Mouse (Mus musculus): ENCODE measurements around the gene Kcnk1.

The Kcnk1 gene

DNA sequence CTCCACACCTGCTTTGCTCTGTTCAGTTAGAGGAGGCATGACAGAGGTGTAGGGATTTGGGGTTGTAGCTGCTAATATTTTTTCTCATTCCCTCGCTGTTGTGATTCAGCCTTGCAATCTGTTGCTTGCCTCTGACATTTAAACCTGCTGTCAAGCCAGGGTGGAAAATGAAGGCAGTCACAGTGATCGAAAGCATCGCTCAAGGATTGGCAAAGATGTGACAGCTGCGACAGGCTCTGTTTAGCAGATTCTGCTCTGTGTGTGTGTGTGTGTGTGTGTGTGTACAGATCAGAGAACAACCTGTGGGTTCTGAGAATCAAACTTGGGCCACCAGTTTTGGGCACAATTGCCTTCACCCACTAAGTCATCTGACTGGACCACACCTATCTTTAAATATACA, 50.8 kb downstream of the Kcnk1 start:
- no peak for DNase-seq (ENCODE audit: low spot score)

DNA sequence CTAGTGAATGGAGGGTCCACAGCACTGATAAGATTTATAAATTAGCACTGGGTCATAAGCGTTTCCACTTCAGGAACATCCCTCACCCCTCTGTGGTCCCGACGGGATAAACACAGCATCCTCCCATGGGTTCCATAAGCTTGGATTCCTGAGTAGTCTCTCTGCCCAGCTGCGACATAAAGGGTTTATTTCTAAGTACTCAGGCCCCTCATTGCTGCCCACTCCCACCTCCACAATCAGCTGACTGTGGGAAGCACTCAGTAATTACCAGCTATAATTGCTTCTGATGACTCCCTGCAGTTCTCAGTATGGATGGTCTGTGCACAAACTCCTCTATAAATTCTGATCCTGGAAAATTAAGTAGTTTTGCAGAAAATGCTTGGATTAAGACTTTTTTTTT, 58.9 kb downstream of the Kcnk1 start:
- DNase-seq (ENCODE audit: low spot score): no peak

DNA sequence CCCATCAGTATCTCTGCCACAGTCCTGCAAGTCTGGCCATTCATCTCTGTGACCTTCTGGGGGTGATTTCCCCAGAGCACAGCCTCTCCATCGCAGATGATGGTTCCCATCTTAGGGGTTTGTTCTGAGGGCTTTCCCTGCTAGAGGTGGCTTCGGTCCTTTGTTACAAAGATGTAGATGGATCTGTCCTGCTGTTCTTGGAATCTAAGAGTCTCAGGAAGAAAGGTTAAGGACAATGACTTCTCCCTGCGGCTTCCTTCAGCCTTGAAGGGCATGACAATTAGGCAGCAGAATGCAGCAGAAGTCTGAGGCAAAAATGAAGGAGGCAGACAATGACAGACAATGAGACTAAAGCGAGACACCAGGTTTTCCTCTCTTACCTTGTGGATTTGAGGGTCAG, 63.9 kb downstream of the Kcnk1 start:
- DNase-seq (ENCODE audit: low spot score): no peak

DNA sequence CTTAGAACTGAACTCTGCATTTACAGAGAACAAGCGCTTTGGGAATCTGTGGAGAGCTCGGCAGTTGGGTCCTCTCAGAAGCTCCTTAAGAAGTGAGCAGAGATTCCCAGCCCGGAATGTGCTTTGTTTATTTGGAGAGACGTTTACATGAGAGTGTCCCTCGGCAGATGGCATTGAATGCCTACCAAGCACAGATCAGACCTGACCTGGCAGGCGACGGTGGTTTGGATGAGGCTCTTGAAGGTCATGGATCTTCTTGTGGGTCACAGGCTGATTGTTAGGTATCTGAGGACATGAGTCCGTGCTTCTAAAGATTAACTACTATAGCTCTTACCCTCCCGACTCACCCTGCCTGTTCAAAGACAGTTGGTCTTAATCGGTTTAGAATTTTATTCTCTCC, 67.9 kb downstream of the Kcnk1 start:
- DNase-seq (ENCODE audit: low spot score): no peak

DNA sequence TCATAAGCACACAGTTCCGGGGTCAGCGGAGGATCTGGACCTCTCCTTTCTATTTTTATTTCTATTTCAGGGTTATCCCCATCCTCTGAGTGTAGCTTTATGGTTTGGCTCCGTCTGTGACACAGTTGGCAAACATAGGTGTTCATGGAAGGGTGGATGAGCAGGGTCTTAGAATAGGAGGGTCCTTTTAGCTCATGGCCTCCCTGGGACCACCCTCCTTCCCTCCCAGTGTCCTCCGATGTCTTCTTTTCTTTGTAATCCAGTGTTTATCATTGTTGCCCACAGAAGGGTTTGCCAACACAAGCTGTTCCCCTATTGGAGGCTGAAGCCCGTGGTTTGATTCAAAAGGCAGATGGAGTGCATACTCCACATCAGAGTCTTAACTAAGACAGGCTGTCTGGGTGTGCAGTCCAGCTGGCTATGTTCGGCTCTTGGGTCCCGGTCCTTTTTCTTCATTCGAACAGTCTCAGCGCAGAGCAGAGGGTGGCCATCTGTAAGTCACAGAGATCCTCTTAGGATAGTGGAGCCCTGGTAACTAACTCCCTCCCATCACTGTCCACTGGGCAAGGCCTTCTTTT, 69.0 kb downstream of the Kcnk1 start:
- no peak for DNase-seq (ENCODE audit: low spot score)

DNA sequence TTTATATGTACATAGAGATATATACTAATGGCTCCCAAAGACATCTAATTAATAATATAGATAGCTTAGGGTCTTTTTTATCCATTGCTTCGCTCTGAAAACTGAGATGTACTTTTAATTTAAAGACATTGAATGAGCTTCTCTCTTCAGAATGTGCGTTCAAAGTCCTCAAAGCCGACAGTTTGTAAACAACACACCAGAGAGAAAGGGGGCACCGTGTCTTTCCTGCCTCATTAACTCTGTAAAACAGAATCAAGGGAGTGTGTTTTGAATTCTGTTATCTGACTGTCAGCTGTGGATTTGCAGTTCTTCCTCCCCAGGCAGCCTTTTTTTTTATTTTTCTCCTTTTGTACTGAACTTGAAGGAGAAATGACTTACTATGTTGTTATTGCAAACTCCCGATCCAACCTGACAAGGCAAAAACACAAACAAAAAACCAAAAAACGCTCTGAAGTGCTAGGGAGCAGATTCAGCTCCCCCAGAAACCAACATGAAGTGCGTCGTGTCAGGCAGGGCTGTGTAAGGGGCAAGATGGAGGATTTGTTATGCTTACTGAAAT, 69.7 kb downstream of the Kcnk1 start:
- no peak for DNase-seq (ENCODE audit: low spot score)

DNA sequence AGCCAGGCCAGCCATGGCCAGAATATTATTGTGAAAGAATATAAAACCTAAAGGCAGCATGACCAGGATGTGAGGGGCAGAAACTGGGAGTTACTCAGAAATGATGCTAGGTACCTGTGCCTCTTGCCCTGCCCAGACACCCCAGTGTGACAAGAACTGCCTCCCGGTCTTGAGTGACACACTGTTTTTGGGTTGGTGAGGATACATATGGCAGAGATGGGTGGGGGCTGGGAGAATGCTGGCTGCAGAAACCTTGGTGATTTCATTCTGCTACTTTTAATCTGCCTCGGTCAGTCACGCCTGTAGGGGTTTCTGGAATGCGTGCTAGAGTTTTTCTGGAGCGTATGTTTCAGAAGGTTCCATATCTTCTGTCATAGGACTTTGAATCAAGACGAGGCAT, 72.3 kb downstream of the Kcnk1 start:
- no peak for DNase-seq (ENCODE audit: low spot score)

DNA sequence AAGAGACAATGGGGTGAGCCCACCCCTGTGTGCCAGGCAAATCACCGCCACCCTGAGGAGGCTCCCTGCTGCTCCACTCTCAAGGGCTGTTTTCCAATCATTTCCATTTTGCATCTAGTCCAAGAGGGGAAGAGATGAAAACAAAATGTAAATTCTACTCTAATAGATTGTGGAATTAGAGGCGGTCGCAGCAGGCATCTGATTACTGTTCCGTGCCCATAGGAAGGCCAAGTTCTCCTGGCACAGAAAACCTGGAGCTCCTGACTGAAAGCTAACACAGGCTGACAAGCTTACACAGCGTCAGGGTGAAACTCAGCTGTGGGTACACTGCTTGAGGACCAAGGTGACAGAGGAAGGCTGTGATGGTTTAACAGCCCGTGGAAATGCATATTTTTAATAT, 73.2 kb downstream of the Kcnk1 start:
- no peak for DNase-seq (ENCODE audit: low spot score)

DNA sequence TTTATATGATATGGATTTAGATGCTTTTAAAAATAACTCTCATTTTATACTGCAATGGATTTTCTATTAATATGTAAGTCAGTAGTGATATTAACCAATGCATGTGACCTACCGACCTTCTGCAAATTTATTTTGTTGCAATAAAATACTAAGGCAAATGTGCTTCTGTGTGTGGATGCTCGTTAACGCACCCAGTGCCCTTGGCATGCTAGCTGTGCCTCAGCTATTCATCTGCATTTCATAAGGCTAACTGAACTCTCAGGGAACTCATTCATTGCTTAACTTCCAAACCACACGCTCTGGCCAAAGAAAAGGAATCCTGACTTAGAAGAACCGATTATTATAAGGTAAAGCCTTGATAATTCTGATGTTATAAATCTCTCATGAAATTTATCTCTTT, 77.7 kb downstream of the Kcnk1 start:
- DNase-seq (ENCODE audit: low spot score): no peak

DNA sequence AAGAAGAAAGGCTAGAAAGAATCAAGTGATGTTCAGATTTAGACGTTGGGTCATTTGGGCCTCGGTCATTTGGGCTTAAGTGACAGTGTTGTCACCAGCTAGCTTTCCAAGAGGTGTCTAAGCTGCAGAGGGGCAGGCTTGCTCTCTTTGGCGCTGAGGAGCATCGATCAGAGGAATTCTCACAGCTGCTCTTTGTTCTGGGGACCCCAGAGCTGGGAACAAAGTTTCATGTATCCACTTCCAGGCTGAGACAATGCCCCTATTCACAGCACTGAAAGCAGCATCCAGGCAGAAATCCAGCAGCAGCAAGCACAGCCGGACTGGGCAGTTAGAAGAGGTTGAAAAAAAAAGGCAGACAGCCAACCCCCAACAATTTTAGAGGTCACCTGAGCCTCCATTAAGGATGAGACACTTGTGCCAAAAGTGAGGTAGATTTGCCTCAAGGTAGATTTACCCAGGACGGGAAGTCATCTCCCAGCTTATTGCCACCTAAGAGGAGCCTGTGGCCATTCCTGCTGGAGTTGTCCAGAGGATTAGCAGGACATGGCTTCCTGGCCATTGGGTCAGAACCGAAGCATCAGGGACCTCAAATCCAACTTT, 78.3 kb downstream of the Kcnk1 start:
- no peak for DNase-seq (ENCODE audit: low spot score)

DNA sequence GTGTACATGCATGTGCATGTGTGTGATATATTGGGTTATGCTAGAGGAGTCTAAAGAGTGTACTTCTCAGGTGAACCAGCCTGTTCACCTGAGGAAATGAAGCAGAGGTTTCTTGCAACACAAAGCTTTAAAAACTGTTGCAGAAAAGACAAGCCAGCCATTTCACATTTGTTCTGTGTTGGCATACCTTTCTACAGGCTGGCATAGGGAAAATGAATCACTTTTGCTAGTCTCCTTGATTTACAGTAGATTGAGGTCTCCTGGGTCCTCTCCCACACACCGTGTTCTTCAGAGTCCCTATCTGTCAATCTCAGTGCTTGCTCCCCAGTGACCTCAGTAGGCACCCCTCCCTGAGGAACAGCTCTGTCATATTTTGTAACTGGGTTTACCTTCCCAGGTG, 79.1 kb downstream of the Kcnk1 start:
- DNase-seq (ENCODE audit: low spot score): no peak

DNA sequence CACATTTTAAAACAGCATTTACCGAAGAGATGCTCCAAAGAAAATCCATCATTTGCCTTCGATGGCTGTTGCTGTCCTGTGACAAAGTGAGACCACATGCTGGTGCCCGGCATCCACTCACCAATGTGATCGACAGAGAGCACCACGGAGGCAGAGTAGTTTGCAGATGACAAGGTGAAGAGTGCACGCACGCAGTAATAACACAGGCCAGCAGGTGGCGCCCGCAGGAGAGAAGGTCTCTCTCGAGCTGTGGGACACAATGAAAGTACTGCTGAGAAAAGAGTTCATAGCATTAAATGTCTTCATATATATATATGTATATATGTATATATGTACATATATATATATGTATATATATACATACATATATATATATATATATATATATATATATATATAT, 80.4 kb downstream of the Kcnk1 start:
- peak; percentile 33 for DNase-seq (ENCODE audit: low spot score)
